Mouse (Mus musculus): Measurements from ENCODE around the gene Fbxl17.

GRCm38 (mm10) chr17:63207714-63208113, 292.1 kb downstream of the Fbxl17 start:
- TF ChIP-seq CTCF (IDR thresholded peaks at IDR 0.05; ENCODE audit: borderline replicate concordance, insufficient read depth, low read length), result no peak
- TF ChIP-seq POLR2A (IDR thresholded peaks at IDR 0.05; ENCODE audit: low read depth, low read length), result no peak

All from embryonic fibroblast, embryonic 13.5 days (primary cell).